Mouse (Mus musculus): Measurements from ENCODE around the gene Ctnna3. TPM values are rescaled to one million over a fixed set of nuclear protein-coding genes. Genes with fewer than 3 reads are reported as not detected.
"Not testable (repeated sequence)": the region's sequence is repeated elsewhere in the genome, so short reads cannot be mapped to it uniquely, and the experiment has no call there.

Ctnna3 gene
- total RNA-seq, 2 experiments from 2014 or later, result 1.8 to 2.0 TPM

DNA sequence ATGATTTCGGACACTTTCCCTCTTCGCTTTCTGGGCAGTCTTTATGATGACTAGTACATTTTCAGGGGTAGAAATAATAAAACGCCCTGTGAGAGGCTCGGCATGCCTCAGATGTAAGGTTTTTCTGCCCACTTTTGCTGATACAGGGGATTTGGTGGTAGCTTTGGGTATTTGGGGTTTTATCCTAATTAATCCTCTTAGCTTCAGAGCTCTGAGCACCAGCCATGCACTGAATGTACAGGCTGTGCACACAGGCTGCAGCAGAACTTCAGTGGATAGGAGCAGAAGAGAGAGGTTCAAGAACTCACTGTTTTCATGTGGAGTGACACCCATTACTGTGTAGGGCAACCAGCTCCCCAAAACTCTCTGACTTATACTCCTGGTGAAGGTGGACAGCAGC lies 1231.3 kb downstream of the Ctnna3 start:
- no peak for TF ChIP-seq CTCF (conservative IDR thresholded peaks at IDR 0.05)
- no peak for DNase-seq (ENCODE audit: low spot score in 2 of 2)
- H3K27ac ChIP-seq, result no peak overlapping the region
- H3K4me3 ChIP-seq, result no peak overlapping the region

DNA sequence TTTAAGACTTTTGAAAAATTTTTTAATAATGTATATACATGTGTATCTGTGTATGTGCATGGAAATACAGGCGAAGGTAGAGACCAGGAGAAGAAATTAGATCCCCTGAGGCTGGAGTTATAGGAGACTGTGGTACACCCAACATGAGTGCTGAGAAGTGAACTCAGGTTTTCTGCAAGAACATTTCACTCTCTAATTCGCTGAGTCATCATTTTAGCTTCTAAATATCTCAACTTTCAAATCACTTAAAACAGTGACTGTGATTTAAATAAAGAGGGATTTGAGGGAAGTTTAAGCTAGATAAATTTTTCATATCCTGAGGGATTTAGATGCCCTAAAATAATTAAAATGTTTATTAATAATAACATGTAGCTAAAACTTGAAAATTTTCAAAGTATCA lies 1241.6 kb downstream of the Ctnna3 start:
- no peak overlapping the region for H3K4me3 ChIP-seq
- TF ChIP-seq CTCF (conservative IDR thresholded peaks at IDR 0.05), result no peak
- no peak overlapping the region for H3K27ac ChIP-seq
- no peak for DNase-seq (ENCODE audit: low spot score in 2 of 2)

DNA sequence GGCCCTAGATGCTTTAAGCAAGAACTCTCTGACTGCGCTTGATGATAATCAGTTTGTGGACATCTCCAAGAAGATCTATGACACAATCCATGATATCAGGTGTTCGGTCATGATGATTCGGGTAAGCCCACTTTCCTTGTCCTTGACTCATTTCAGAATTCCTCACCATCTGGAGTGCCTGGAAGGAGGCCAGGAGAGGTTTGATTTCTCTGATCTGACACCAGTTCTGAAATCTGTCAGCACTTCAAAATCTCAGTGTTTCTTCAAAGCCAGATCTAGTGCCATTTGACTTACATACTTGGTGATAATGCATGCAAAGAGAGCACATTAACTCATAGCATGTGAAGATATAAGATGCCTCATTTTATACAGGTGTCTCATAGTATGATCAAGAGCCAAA lies 1245.9 kb downstream of the Ctnna3 start:
- DNase-seq (ENCODE audit: low spot score in 2 of 2), result no peak

DNA sequence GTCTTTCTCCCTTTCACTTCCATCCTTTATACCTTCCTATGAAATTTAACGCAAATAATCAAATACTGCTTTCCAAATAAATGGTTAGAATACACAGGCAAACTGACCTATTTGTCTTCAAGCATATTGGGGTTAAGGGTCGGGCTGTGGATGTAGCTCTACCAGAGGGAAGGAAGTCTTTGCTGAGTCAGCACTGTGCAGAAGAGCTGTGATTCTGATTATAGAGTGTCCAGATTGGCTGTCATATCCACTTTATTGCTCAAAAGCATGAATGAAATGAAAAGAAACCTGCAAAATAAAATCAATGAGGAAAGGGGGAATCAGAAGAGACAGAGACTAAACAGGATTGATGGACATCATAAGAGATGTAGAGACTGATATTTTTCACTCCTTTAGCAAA lies 1280.1 kb downstream of the Ctnna3 start:
- Histone ChIP-seq H3K4me3 (no peak overlapping the region), H3K27ac (no peak overlapping the region)
- TF ChIP-seq CTCF (conservative IDR thresholded peaks at IDR 0.05), result no peak
- DNase-seq (ENCODE audit: low spot score in 2 of 2), result no peak

More for the DNA sequence above, 1245.9 kb downstream of the Ctnna3 start:
- Histone ChIP-seq H3K27ac (no peak overlapping the region), H3K4me3 (no peak overlapping the region)
- TF ChIP-seq CTCF (conservative IDR thresholded peaks at IDR 0.05), result no peak

DNA sequence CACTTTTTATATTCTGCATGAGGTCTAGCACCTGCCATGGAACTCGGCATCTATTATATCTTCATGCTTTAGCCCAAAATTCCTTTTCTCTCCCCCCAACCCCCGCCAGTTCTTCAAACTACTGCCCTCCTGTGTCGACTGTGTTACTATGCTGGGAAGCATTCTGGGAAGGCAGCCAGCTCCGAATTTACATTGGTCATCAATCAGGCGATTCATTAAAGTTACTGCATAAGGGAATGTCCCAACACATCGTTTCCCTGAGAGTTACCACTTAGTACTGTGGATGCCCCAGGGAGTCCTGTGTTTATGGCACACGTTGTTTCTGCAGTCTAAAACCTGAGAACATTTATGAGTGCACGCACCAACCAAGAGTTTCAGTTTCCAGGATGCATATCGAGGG lies 1288.1 kb downstream of the Ctnna3 start:
- Histone ChIP-seq H3K4me3 (no peak overlapping the region), H3K27ac (no peak overlapping the region)
- DNase-seq (ENCODE audit: low spot score in 2 of 2), result no peak
- peak; percentile 21; the same call in 1 of the 2 replicates for TF ChIP-seq CTCF (conservative IDR thresholded peaks at IDR 0.05)

DNA sequence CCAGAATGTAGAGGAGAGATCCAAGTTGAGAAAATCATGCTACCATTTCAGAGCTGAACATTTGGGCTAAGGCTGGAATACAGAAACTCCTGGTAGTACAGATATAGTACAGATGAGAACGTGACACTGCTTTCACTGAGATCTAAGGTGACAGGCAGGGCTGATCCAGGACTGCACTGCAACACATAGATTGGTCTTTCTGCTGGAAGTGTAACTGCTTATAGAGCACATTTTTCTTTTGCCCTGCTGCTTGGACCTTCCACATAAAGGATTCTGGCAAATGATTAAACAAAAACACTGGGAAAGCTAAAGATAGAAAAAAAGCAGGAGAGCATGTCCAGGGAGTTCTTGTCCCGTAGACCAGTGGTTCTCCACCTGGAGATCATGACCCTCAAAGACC lies 1305.8 kb downstream of the Ctnna3 start:
- H3K27ac ChIP-seq, result no peak overlapping the region
- no peak for DNase-seq (ENCODE audit: low spot score in 2 of 2)
- TF ChIP-seq CTCF (conservative IDR thresholded peaks at IDR 0.05), result no peak
- H3K4me3 ChIP-seq, result no peak overlapping the region

DNA sequence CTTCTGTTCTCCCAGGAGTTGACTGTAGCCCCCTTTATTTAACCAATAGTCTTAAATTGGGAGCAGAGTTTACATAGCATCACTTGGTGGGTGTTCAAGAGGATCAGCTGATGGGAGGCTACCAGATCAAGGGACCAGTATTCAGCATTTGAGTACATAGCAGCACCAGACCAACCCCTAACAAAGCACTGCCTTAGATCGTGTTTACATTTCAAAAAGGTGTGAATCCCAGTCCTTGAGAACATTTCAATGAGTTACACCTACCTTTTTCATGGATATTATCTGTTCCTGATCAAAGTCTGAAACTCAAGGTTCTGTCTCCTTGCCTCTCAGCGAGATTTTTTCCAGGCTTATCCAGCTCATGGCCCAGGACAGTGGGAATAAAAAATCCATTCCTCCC lies 1306.7 kb downstream of the Ctnna3 start:
- Histone ChIP-seq H3K27ac (no peak overlapping the region), H3K4me3 (no peak overlapping the region)
- no peak for TF ChIP-seq CTCF (conservative IDR thresholded peaks at IDR 0.05)
- no peak for DNase-seq (ENCODE audit: low spot score in 2 of 2)

DNA sequence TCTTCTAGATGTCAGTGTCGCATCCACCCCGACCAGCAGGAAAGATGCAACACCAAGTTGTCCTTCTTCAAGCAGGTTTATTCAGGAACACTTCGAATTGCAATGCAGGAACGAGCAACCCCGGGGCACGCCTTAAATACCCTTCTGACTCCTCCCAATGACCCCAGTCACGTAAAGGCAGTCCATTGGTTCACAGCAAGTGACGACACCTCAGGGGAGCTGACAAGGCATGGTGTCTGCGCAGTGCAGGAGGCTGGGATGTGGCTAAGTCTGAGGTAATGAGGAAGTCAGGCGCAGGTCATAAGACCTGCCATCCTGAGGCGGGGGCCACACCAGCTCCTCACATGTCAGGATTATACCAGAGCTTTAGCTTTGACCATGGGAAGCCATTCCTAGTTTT lies 1311.8 kb downstream of the Ctnna3 start:
- not testable (repeated sequence) for H3K27ac ChIP-seq; DNase-seq (ENCODE audit: low spot score in 2 of 2); H3K4me3 ChIP-seq

DNA sequence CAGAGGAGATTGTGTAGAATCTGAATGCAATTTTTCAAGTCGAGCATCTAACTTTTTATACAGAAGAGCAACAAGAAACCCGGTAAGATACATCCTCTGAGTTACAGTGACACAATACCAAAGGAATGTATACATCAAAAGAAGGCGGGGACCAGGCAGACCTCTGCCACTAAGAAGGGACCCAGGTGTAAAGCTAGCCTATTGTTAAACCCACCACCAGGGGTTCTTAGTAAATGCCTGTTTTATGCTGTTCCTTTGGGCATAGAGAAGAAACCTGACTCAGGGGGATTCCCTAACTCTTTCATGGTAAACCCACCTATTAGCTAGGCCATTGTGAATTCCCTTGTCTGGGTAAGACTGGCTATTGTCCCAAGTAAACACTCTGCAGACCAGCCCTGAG lies 1314.2 kb downstream of the Ctnna3 start:
- DNase-seq (ENCODE audit: low spot score in 2 of 2); H3K27ac ChIP-seq; H3K4me3 ChIP-seq: not testable (repeated sequence)

DNA sequence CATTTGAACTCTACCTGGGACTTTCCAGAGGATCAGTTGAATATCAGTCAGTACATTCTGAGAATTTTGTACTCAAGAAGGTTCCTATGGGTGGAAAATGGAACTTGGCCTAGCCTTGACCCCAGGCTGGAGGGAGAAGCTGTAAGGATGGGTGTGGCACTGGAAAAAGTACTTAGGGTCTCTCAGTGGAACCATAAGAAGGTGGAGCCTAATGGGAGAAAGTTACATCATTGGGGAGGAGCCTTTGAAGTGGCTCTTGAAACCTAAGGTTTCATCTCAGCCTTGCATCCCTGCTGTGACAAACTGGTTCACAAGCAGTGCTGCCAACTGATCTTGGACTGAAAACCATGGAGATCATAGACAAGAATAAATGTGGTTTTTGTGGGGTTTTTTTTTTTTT lies 1318.8 kb downstream of the Ctnna3 start:
- Histone ChIP-seq H3K27ac (no peak overlapping the region), H3K4me3 (no peak overlapping the region)
- no peak for DNase-seq (ENCODE audit: low spot score in 2 of 2)
- TF ChIP-seq CTCF (conservative IDR thresholded peaks at IDR 0.05), result no peak

DNA sequence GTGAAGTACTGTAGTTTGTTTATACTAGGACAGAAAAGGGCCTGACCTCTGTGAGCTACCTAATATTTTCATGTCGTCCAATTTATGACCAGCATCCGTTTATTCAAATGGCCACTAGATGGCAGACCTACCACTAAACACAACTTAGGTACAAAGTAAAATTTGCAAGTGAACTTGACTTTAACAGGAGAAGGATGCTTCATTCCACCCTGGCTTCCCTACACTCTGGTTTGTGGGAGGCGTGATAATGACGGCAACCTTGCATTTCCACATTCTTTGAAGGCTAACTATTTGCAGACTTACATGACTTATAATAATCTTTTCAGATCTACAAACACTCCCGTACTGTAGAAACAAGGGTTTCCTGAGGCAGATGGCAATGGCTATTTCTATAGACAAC lies 1320.9 kb downstream of the Ctnna3 start:
- TF ChIP-seq CTCF (conservative IDR thresholded peaks at IDR 0.05), result peak; percentile 82

DNA sequence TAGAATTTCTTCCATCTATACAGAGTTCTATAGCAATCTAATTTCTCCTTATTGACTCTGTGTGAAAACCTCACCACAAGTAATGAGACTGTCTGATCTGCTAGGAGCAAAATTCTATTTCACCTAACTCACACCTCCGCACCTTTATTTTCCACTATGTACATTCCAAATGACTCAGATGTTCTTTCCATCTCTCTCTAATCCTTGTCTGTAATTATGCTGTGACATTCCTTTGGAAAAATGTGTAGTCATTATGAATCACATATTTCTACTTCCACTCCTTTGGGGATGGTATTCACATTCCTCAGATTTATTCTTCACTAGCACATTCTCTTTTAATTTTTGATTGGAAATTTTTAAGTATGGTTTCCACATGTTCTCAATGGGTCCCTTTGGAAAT lies 1406.4 kb downstream of the Ctnna3 start:
- Histone ChIP-seq H3K27ac (no peak overlapping the region), H3K4me3 (no peak overlapping the region)
- TF ChIP-seq CTCF (conservative IDR thresholded peaks at IDR 0.05), result no peak
- DNase-seq (ENCODE audit: low spot score in 2 of 2), result no peak

More for the DNA sequence above, 1320.9 kb downstream of the Ctnna3 start:
- H3K27ac ChIP-seq, result no peak overlapping the region
- H3K4me3 ChIP-seq, result no peak overlapping the region
- DNase-seq (ENCODE audit: low spot score in 2 of 2), result peak; percentile 8 to 31

DNA sequence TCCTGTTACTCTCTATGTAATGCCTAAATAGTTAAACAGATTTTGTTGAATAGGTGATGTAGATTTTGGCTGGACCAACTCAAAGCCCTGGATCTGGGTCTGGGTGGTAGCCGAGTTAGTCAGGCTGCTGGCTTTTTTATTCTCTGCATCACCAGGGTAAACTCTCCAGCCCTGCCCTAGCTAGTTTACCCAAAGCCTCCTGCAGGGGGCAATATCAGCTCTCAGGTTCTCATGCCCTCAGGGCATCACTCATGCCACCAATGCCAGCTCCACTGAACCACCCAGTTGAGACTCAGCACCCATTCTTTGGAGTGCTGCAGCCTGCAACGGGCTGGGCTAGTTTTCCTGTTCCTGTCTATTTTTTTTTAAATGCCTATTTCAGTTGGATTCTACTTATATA lies 1431.5 kb downstream of the Ctnna3 start:
- Histone ChIP-seq H3K4me3 (no peak overlapping the region), H3K27ac (no peak overlapping the region)
- DNase-seq (ENCODE audit: low spot score in 2 of 2), result no peak
- TF ChIP-seq CTCF (conservative IDR thresholded peaks at IDR 0.05), result peak; percentile 59

DNA sequence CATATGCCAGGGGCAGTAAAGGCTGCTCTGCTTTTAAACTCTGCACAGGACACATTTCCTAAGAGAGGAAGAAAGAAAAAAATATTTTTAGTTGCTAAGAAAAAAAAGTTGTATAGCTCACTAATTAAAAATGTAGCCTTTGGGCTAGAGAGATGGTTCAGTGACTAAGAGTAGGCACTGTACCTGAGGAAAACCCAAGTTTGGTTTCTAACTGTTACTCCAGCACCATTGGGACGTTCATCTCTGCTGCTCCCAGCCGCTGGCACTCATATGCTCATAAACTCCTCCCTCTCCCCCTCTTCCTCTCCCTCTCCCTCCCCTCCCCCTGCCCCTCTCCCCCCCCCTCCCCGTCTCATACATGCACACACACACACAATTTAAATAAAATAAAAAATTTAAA lies 1441.0 kb downstream of the Ctnna3 start:
- H3K27ac ChIP-seq, result no peak overlapping the region
- DNase-seq (ENCODE audit: low spot score in 2 of 2), result no peak
- TF ChIP-seq CTCF (conservative IDR thresholded peaks at IDR 0.05), result no peak

DNA sequence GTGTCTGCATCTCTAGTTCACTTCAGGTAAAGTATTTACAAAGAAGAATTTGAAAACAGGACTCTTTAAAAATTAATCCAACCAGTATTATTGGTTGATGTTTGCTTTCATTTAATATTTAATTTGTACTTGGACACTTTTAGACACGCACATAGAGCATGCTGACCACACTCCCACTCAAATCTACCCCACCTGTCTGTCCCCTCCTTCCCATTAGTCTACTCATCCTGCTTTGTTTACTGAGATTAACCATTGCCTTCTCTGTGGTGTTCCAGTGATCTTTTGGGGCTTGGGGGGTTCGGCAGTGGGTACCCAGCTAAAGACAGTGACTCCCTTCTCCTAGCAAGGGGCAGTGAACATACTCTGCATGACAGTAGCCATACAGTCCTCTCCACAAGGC lies 1446.6 kb downstream of the Ctnna3 start:
- no peak for DNase-seq (ENCODE audit: low spot score in 2 of 2)
- H3K27ac ChIP-seq, result no peak overlapping the region
- no peak overlapping the region for H3K4me3 ChIP-seq
- TF ChIP-seq CTCF (conservative IDR thresholded peaks at IDR 0.05), result no peak

More for the DNA sequence above, 1441.0 kb downstream of the Ctnna3 start:
- no peak overlapping the region for H3K4me3 ChIP-seq
